Mouse (Mus musculus) forebrain, embryonic 11.5 days (tissue): ENCODE measurements around the gene Il1b. TPM values are rescaled to one million over a fixed set of nuclear protein-coding genes. Genes with fewer than 3 reads are reported as not detected.

Experiments used
- ATAC-seq: fragments of 200-750 bp; cut with Nextera tagmentation; replicated peaks from 2 replicates; pipeline ENCODE4 v1.8.0; 2017; ENCODE audit warnings: moderate TSS enrichment; ENCODE audit not compliant: low FRiP score
- DNase-seq: peaks from one replicate; pipeline ENCODE4 v3.0.0-alpha.2; 2017; ENCODE audit warnings: low spot score
- H3K27ac ChIP-seq: fragments of 300-500 bp; sonication (generic); 2 replicates; pipeline ENCODE4 v1.5.1; 2014; ENCODE audit warnings: low read depth, low read length
- H3K27me3 ChIP-seq: fragments of 300-500 bp; sonication (generic); 2 replicates; pipeline ENCODE4 v1.6.1; 2014; ENCODE audit warnings: mild to moderate bottlenecking, low read length, mixed read lengths; ENCODE audit not compliant: control insufficient read depth, insufficient read depth
- H3K36me3 ChIP-seq: fragments of 300-500 bp; sonication (generic); 2 replicates; pipeline ENCODE4 v1.6.1; 2014; ENCODE audit warnings: mild to moderate bottlenecking, low read length, moderate library complexity, mixed read lengths; ENCODE audit not compliant: control insufficient read depth, insufficient read depth
- H3K4me1 ChIP-seq: fragments of 300-500 bp; sonication (generic); replicated peaks from 2 replicates; pipeline ENCODE4 v1.6.1; 2014; ENCODE audit warnings: low read length, mixed read lengths; ENCODE audit not compliant: control insufficient read depth, insufficient read depth
- H3K4me2 ChIP-seq: fragments of 300-500 bp; sonication (generic); 2 replicates; pipeline ENCODE4 v1.6.1; 2014; ENCODE audit warnings: low read depth, mild to moderate bottlenecking, low read length, moderate library complexity, mixed read lengths; ENCODE audit not compliant: severe bottlenecking
- H3K4me3 ChIP-seq: fragments of 300-500 bp; sonication (generic); 2 replicates; pipeline ENCODE4 v1.5.1; 2014; ENCODE audit warnings: low read depth, low read length
- H3K9ac ChIP-seq: fragments of 300-500 bp; sonication (generic); 2 replicates; pipeline ENCODE4 v1.6.1; 2014; ENCODE audit warnings: low read length
- H3K9me3 ChIP-seq: fragments of 300-500 bp; sonication (generic); 2 replicates; pipeline ENCODE4 v1.6.1; 2016; ENCODE audit warnings: low read length, mixed read lengths; ENCODE audit not compliant: control insufficient read depth
- WGBS: fragments of 180-500 bp; shearing (Covaris S2); extraction: QIAGEN DNeasy Blood & Tissue Kit; methylation state at CpG from one replicate; pipeline ENCODE4 v1.1.7; 2014; 5-methylcytosine and 5-hydroxymethylcytosine counted together
- polyA plus RNA-seq: library from polyadenylated mRNA; unstranded; fragments of >200 nt; fragmentation: Nextera tagmentation; extraction: Ambion mirVana; gene quantifications from 2 replicates; pipeline ENCODE4 v1.2.1, GENCODE M21; 2014

Gene Il1b
- not detected in 2 replicates for polyA plus RNA-seq

GRCm38 (mm10) chr2:129371039-129371438 lies at the start of gene Il1b:
Il1b (minus strand) TSS chr2:129371139.
- H3K4me3 ChIP-seq = no peak within 1 kb of the TSS
- no peaks in the 10 kb centered on the region for H3K9me3 ChIP-seq
- no peaks in the 10 kb centered on the region for H3K27me3 ChIP-seq
- H3K36me3 ChIP-seq = no peaks in the 10 kb centered on the region
- DNase-seq = no peak
- no peak for ATAC-seq
- 85% methylated on average over 3 of the region's 3 CpGs for WGBS
- no peak within 1 kb of the TSS for H3K27ac ChIP-seq
- no peak within 1 kb of the TSS for H3K9ac ChIP-seq
- H3K4me1 ChIP-seq = no peaks in the 10 kb centered on the region
- no peak within 1 kb of the TSS for H3K4me2 ChIP-seq

- DNase-seq = no peak
- no peak overlapping the region for H3K4me3 ChIP-seq
- H3K4me2 ChIP-seq = no peak overlapping the region
- WGBS = 88% methylated on average over 3 of the region's 3 CpGs
- H3K9me3 ChIP-seq = no peaks in the 10 kb centered on the region
- no peak for ATAC-seq
- H3K27me3 ChIP-seq = no peaks in the 10 kb centered on the region
- H3K36me3 ChIP-seq = no peaks in the 10 kb centered on the region
- no peak overlapping the region for H3K27ac ChIP-seq
- H3K4me1 ChIP-seq = no peaks in the 10 kb centered on the region
- no peak overlapping the region for H3K9ac ChIP-seq
Observed at GRCm38 (mm10) chr2:129419361-129419880, 48.5 kb upstream of the Il1b start.

- WGBS = 89% methylated on average over 3 of the region's 3 CpGs
- Histone ChIP-seq H3K4me2 (no peak overlapping the region), H3K4me3 (no peak overlapping the region), H3K4me1 (no peaks in the 10 kb centered on the region), H3K27ac (no peak overlapping the region), H3K9me3 (no peaks in the 10 kb centered on the region), H3K9ac (no peak overlapping the region), H3K27me3 (no peaks in the 10 kb centered on the region), H3K36me3 (no peaks in the 10 kb centered on the region)
- ATAC-seq (no peak), DNase-seq (no peak)
Observed at GRCm38 (mm10) chr2:129414593-129414992, 43.7 kb upstream of the Il1b start.

- DNase-seq = no peak
- no peaks in the 10 kb centered on the region for H3K4me1 ChIP-seq
- H3K4me3 ChIP-seq = no peak overlapping the region
- no peaks in the 10 kb centered on the region for H3K36me3 ChIP-seq
- H3K4me2 ChIP-seq = no peak overlapping the region
- ATAC-seq = no peak
- no peaks in the 10 kb centered on the region for H3K27me3 ChIP-seq
- H3K9me3 ChIP-seq = no peaks in the 10 kb centered on the region
- no peak overlapping the region for H3K9ac ChIP-seq
- H3K27ac ChIP-seq = no peak overlapping the region
- WGBS = 72% methylated on average over 6 of the region's 6 CpGs
Observed at GRCm38 (mm10) chr2:129413488-129413887, 42.5 kb upstream of the Il1b start.

GRCm38 (mm10) chr2:129411651-129412050 lies 40.7 kb upstream of the Il1b start:
- Histone ChIP-seq H3K9ac (no peak overlapping the region), H3K27me3 (no peaks in the 10 kb centered on the region), H3K9me3 (no peaks in the 10 kb centered on the region), H3K4me1 (no peaks in the 10 kb centered on the region), H3K4me2 (no peak overlapping the region), H3K4me3 (no peak overlapping the region), H3K36me3 (no peaks in the 10 kb centered on the region), H3K27ac (no peak overlapping the region)
- DNase-seq (no peak), ATAC-seq (no peak)
- 74% methylated on average over 3 of the region's 3 CpGs for WGBS

GRCm38 (mm10) chr2:129410344-129410743 lies 39.4 kb upstream of the Il1b start:
- 92% methylated on average over 7 of the region's 7 CpGs for WGBS

GRCm38 (mm10) chr2:129408476-129408875 lies 37.5 kb upstream of the Il1b start:
- Histone ChIP-seq H3K4me1 (no peaks in the 10 kb centered on the region), H3K9ac (no peak overlapping the region), H3K27me3 (no peaks in the 10 kb centered on the region), H3K4me3 (no peak overlapping the region), H3K27ac (no peak overlapping the region), H3K4me2 (no peak overlapping the region), H3K36me3 (no peaks in the 10 kb centered on the region), H3K9me3 (no peaks in the 10 kb centered on the region)
- ATAC-seq (peak; percentile 67; the same call in 1 of the 2 replicates), DNase-seq (peak; percentile 85)
- WGBS = 22% methylated on average over 18 of the region's 18 CpGs

More at GRCm38 (mm10) chr2:129410344-129410743, 39.4 kb upstream of the Il1b start:
- Histone ChIP-seq H3K36me3 (no peaks in the 10 kb centered on the region), H3K9me3 (no peaks in the 10 kb centered on the region), H3K27me3 (no peaks in the 10 kb centered on the region), H3K4me3 (no peak overlapping the region), H3K4me2 (no peak overlapping the region), H3K9ac (no peak overlapping the region), H3K27ac (no peak overlapping the region), H3K4me1 (no peaks in the 10 kb centered on the region)
- no peak for ATAC-seq
- DNase-seq = no peak

GRCm38 (mm10) chr2:129407596-129407995 lies 36.7 kb upstream of the Il1b start:
- Histone ChIP-seq H3K27me3 (no peaks in the 10 kb centered on the region), H3K4me1 (no peaks in the 10 kb centered on the region), H3K9me3 (no peaks in the 10 kb centered on the region), H3K4me3 (no peak overlapping the region), H3K4me2 (no peak overlapping the region), H3K9ac (no peak overlapping the region), H3K27ac (no peak overlapping the region), H3K36me3 (no peaks in the 10 kb centered on the region)
- DNase-seq (no peak), ATAC-seq (no peak)
- WGBS = 96% methylated on average over 13 of the region's 13 CpGs

GRCm38 (mm10) chr2:129406508-129406907 lies 35.6 kb upstream of the Il1b start:
- Histone ChIP-seq H3K4me1 (no peaks in the 10 kb centered on the region), H3K27me3 (no peaks in the 10 kb centered on the region), H3K9me3 (no peaks in the 10 kb centered on the region), H3K4me2 (no peak overlapping the region), H3K36me3 (no peaks in the 10 kb centered on the region), H3K4me3 (no peak overlapping the region), H3K27ac (no peak overlapping the region), H3K9ac (no peak overlapping the region)
- ATAC-seq (no peak), DNase-seq (no peak)
- 82% methylated on average over 8 of the region's 8 CpGs for WGBS
